Mouse (Mus musculus) CH12.LX (cell line): ENCODE data around the gene Crip1.

ENCODE experiments used
- MAFK ChIP-seq: IDR thresholded peaks from 2 replicates; pipeline ENCODE4 v1.6.1; 2011; ENCODE audit warnings: low read length, improper control_type of control experiment; ENCODE audit not compliant: insufficient replicate concordance
- MAX ChIP-seq: IDR thresholded peaks from 2 replicates; pipeline ENCODE4 v1.6.1; 2011; ENCODE audit warnings: low read length, improper control_type of control experiment
- MAZ ChIP-seq: IDR thresholded peaks from 2 replicates; pipeline ENCODE4 v1.6.1; 2012; ENCODE audit warnings: low read depth, mild to moderate bottlenecking, inconsistent platforms, low read length, improper control_type of control experiment, moderate library complexity
- POLR2A ChIP-seq: IDR thresholded peaks from 2 replicates; pipeline ENCODE4 v1.6.1; 2011; ENCODE audit warnings: low read depth, mild to moderate bottlenecking, improper control_type of control experiment, low read length

GRCm38 (mm10) chr12:113139908-113140615, 6.1 kb upstream of the Crip1 start, which contains the start of gene Crip2:
- TF ChIP-seq POLR2A (no peak), MAZ (0 out of 2 replicates have a peak, but pooled peaks have one; percentile 42), MAX (no peak), MAFK (no peak)
